Mouse (Mus musculus) thymus, adult 2 months (tissue): ENCODE data around the gene Dchs2.

Source experiments
- CTCF ChIP-seq: fragments of 200-500 bp; IDR thresholded peaks from 2 replicates; pipeline ENCODE4 v1.5.1; 2012; ENCODE audit warnings: mild to moderate bottlenecking, control low read depth, low read length, moderate library complexity, borderline replicate concordance; ENCODE audit not compliant: control insufficient read depth, poor library complexity, insufficient read depth; ENCODE audit errors: extremely low read depth
- POLR2A ChIP-seq: fragments of 200-500 bp; IDR thresholded peaks from 2 replicates; pipeline ENCODE4 v1.6.1; 2012; ENCODE audit warnings: mild to moderate bottlenecking, low read length, control low read depth, moderate library complexity; ENCODE audit not compliant: control insufficient read depth, poor library complexity, insufficient read depth; ENCODE audit errors: extremely low read depth

- TF ChIP-seq CTCF = no peak
- no peak for TF ChIP-seq POLR2A
These were observed 27.9 kb downstream of the Dchs2 start for GRCm38 (mm10) chr3:83155600-83155999.
